Mouse (Mus musculus) naive thymus-derived CD4-positive, alpha-beta T cell, adult 2 months (primary cell): ENCODE results near the gene Ttyh2.

ENCODE experiments used
- DNase-seq: peaks from one replicate; pipeline ENCODE4 v3.0.0-alpha.2; 2011; ENCODE audit warnings: low read depth

Gene Ttyh2

DNA sequence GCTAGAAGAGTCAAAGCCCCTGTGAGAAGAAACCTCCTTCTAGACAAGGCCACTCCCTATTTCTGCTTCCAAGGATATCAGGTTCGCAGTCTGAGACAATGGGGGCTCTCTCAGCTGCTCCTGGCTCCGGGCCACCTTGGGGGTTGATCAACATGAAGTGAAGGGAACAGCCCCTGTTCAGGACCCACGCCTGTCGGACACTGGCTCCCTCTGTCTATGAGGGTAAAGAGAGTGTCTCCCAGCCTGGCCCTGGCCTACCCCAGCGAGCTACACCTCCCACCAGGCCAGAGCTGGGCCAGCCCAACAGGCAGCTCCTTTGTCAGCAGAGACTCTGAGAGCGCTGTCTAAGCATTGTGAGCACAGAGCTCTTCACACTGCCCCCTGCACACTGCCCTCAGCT lies 94.7 kb downstream of the Ttyh2 start:
- DNase-seq: no peak
